Mouse (Mus musculus): ENCODE data around the gene Sept10. TPM values are rescaled to one million over a fixed set of nuclear protein-coding genes. Genes with fewer than 3 reads are reported as not detected.
A peak's percentile ranks its signal among the peaks of the same experiment; 100 is the strongest.

Sept10 gene
- polyA plus RNA-seq, 1 experiment from 2014 or later, result 56.5 TPM

GRCm38 (mm10) chr10:59241141-59241541 lies 19.5 kb upstream of the Sept10 start:
- ATAC-seq (ENCODE audit: insufficient number of reproducible peaks, low FRiP score, low TSS enrichment, low read depth) (no peak), DNase-seq (ENCODE audit: low spot score) (no peak)
- H3K36me3 ChIP-seq (ENCODE audit: control insufficient read depth, insufficient read depth, low read length), result no peaks in the 10 kb centered on the region
- 69% methylated on average over 3 of the region's 3 CpGs for WGBS
- H3K4me2 ChIP-seq (ENCODE audit: low read depth, severe bottlenecking), result no peak overlapping the region
- no peak overlapping the region for H3K4me3 ChIP-seq (ENCODE audit: low read depth, low read length)
- no peak overlapping the region for H3K27ac ChIP-seq (replicated peaks; ENCODE audit: low read depth, low read length)
- no peaks in the 10 kb centered on the region for H3K9me3 ChIP-seq (ENCODE audit: control insufficient read depth, low read length)
- no peak overlapping the region for H3K9ac ChIP-seq (ENCODE audit: low read length)
- no peaks in the 10 kb centered on the region for H3K4me1 ChIP-seq (ENCODE audit: control insufficient read depth, insufficient read depth, low read length)
- H3K27me3 ChIP-seq (ENCODE audit: control insufficient read depth, insufficient read depth, low read length), result no peaks in the 10 kb centered on the region

- no peaks in the 10 kb centered on the region for H3K36me3 ChIP-seq (ENCODE audit: control insufficient read depth, insufficient read depth, low read length)
- no peaks in the 10 kb centered on the region for H3K27me3 ChIP-seq (ENCODE audit: control insufficient read depth, insufficient read depth, low read length)
- WGBS, result 45% methylated on average over 3 of the region's 3 CpGs
- H3K27ac ChIP-seq (replicated peaks; ENCODE audit: low read depth, low read length), result no peak overlapping the region
- H3K9ac ChIP-seq (ENCODE audit: low read length), result no peak overlapping the region
- H3K4me2 ChIP-seq (ENCODE audit: low read depth, severe bottlenecking), result no peak overlapping the region
- no peak for ATAC-seq (ENCODE audit: insufficient number of reproducible peaks, low FRiP score, low TSS enrichment, low read depth)
- no peaks in the 10 kb centered on the region for H3K4me1 ChIP-seq (ENCODE audit: control insufficient read depth, insufficient read depth, low read length)
- DNase-seq (ENCODE audit: low spot score), result no peak
- H3K4me3 ChIP-seq (ENCODE audit: low read depth, low read length), result no peak overlapping the region
- no peaks in the 10 kb centered on the region for H3K9me3 ChIP-seq (ENCODE audit: control insufficient read depth, low read length)
These were observed 16.1 kb upstream of the Sept10 start for GRCm38 (mm10) chr10:59237757-59238156.

- Histone ChIP-seq H3K4me2 (ENCODE audit: low read depth, severe bottlenecking) (no peak overlapping the region), H3K4me1 (ENCODE audit: control insufficient read depth, insufficient read depth, low read length) (no peaks in the 10 kb centered on the region), H3K36me3 (ENCODE audit: control insufficient read depth, insufficient read depth, low read length) (no peaks in the 10 kb centered on the region), H3K4me3 (ENCODE audit: low read depth, low read length) (no peak overlapping the region), H3K9ac (ENCODE audit: low read length) (no peak overlapping the region), H3K9me3 (ENCODE audit: control insufficient read depth, low read length) (no peaks in the 10 kb centered on the region), H3K27me3 (ENCODE audit: control insufficient read depth, insufficient read depth, low read length) (no peaks in the 10 kb centered on the region), H3K27ac (replicated peaks; ENCODE audit: low read depth, low read length) (no peak overlapping the region)
- DNase-seq (ENCODE audit: low spot score) (no peak), ATAC-seq (ENCODE audit: insufficient number of reproducible peaks, low FRiP score, low TSS enrichment, low read depth) (no peak)
- WGBS, result 85% methylated on average over 6 of the region's 6 CpGs
These were observed 14.8 kb upstream of the Sept10 start for GRCm38 (mm10) chr10:59236486-59236885.

GRCm38 (mm10) chr10:59235847-59236246 lies 14.2 kb upstream of the Sept10 start:
- no peaks in the 10 kb centered on the region for H3K27me3 ChIP-seq (ENCODE audit: control insufficient read depth, insufficient read depth, low read length)
- H3K27ac ChIP-seq (replicated peaks; ENCODE audit: low read depth, low read length), result no peak overlapping the region
- no peaks in the 10 kb centered on the region for H3K36me3 ChIP-seq (ENCODE audit: control insufficient read depth, insufficient read depth, low read length)
- H3K4me1 ChIP-seq (ENCODE audit: control insufficient read depth, insufficient read depth, low read length), result no peaks in the 10 kb centered on the region
- no peak overlapping the region for H3K9ac ChIP-seq (ENCODE audit: low read length)
- no peak overlapping the region for H3K4me3 ChIP-seq (ENCODE audit: low read depth, low read length)
- DNase-seq (ENCODE audit: low spot score) (no peak), ATAC-seq (ENCODE audit: insufficient number of reproducible peaks, low FRiP score, low TSS enrichment, low read depth) (no peak)
- H3K9me3 ChIP-seq (ENCODE audit: control insufficient read depth, low read length), result no peaks in the 10 kb centered on the region
- WGBS, result 44% methylated on average over 4 of the region's 4 CpGs
- H3K4me2 ChIP-seq (ENCODE audit: low read depth, severe bottlenecking), result no peak overlapping the region

GRCm38 (mm10) chr10:59235227-59235626 lies 13.6 kb upstream of the Sept10 start:
- H3K4me1 ChIP-seq (ENCODE audit: control insufficient read depth, insufficient read depth, low read length), result no peaks in the 10 kb centered on the region
- H3K27ac ChIP-seq (replicated peaks; ENCODE audit: low read depth, low read length), result no peak overlapping the region
- no peak for DNase-seq (ENCODE audit: low spot score)
- H3K4me2 ChIP-seq (ENCODE audit: low read depth, severe bottlenecking), result no peak overlapping the region
- no peak overlapping the region for H3K4me3 ChIP-seq (ENCODE audit: low read depth, low read length)
- H3K27me3 ChIP-seq (ENCODE audit: control insufficient read depth, insufficient read depth, low read length), result no peaks in the 10 kb centered on the region
- no peak overlapping the region for H3K9ac ChIP-seq (ENCODE audit: low read length)
- no peaks in the 10 kb centered on the region for H3K36me3 ChIP-seq (ENCODE audit: control insufficient read depth, insufficient read depth, low read length)
- no peak for ATAC-seq (ENCODE audit: insufficient number of reproducible peaks, low FRiP score, low TSS enrichment, low read depth)
- 91% methylated on average over 2 of the region's 2 CpGs for WGBS
- no peaks in the 10 kb centered on the region for H3K9me3 ChIP-seq (ENCODE audit: control insufficient read depth, low read length)

GRCm38 (mm10) chr10:59229205-59229820 lies 7.7 kb upstream of the Sept10 start:
- Histone ChIP-seq H3K27ac (replicated peaks; ENCODE audit: low read depth, low read length) (no peak overlapping the region), H3K9me3 (ENCODE audit: control insufficient read depth, low read length) (no peaks in the 10 kb centered on the region), H3K4me3 (ENCODE audit: low read depth, low read length) (no peak overlapping the region), H3K27me3 (ENCODE audit: control insufficient read depth, insufficient read depth, low read length) (no peaks in the 10 kb centered on the region), H3K9ac (ENCODE audit: low read length) (no peak overlapping the region), H3K4me2 (ENCODE audit: low read depth, severe bottlenecking) (no peak overlapping the region), H3K4me1 (ENCODE audit: control insufficient read depth, insufficient read depth, low read length) (no peaks in the 10 kb centered on the region), H3K36me3 (ENCODE audit: control insufficient read depth, insufficient read depth, low read length) (no peaks in the 10 kb centered on the region)
- DNase-seq (ENCODE audit: low spot score) (no peak), ATAC-seq (ENCODE audit: insufficient number of reproducible peaks, low FRiP score, low TSS enrichment, low read depth) (no peak)
- 84% methylated on average over 4 of the region's 4 CpGs for WGBS

- no peak for DNase-seq (ENCODE audit: low spot score)
- 88% methylated on average over 2 of the region's 2 CpGs for WGBS
- no peak overlapping the region for H3K4me3 ChIP-seq (ENCODE audit: low read depth, low read length)
- no peak overlapping the region for H3K27ac ChIP-seq (replicated peaks; ENCODE audit: low read depth, low read length)
- H3K4me2 ChIP-seq (ENCODE audit: low read depth, severe bottlenecking), result no peak overlapping the region
- no peaks in the 10 kb centered on the region for H3K27me3 ChIP-seq (ENCODE audit: control insufficient read depth, insufficient read depth, low read length)
- H3K9me3 ChIP-seq (ENCODE audit: control insufficient read depth, low read length), result no peaks in the 10 kb centered on the region
- no peak for ATAC-seq (ENCODE audit: insufficient number of reproducible peaks, low FRiP score, low TSS enrichment, low read depth)
- H3K9ac ChIP-seq (ENCODE audit: low read length), result no peak overlapping the region
- H3K36me3 ChIP-seq (ENCODE audit: control insufficient read depth, insufficient read depth, low read length), result no peaks in the 10 kb centered on the region
- H3K4me1 ChIP-seq (ENCODE audit: control insufficient read depth, insufficient read depth, low read length), result no peaks in the 10 kb centered on the region
These were observed 3.5 kb upstream of the Sept10 start for GRCm38 (mm10) chr10:59225137-59225536.

GRCm38 (mm10) chr10:59223890-59224289 lies 2.2 kb upstream of the Sept10 start:
- Histone ChIP-seq H3K36me3 (ENCODE audit: control insufficient read depth, insufficient read depth, low read length) (no peaks in the 10 kb centered on the region), H3K27ac (replicated peaks; ENCODE audit: low read depth, low read length) (no peak overlapping the region), H3K9me3 (ENCODE audit: control insufficient read depth, low read length) (no peaks in the 10 kb centered on the region), H3K4me3 (ENCODE audit: low read depth, low read length) (no peak overlapping the region), H3K9ac (ENCODE audit: low read length) (no peak overlapping the region), H3K4me1 (ENCODE audit: control insufficient read depth, insufficient read depth, low read length) (no peaks in the 10 kb centered on the region), H3K27me3 (ENCODE audit: control insufficient read depth, insufficient read depth, low read length) (no peaks in the 10 kb centered on the region), H3K4me2 (ENCODE audit: low read depth, severe bottlenecking) (peak overlapping the region; percentile 95; the same call in 1 of the 2 replicates)
- ATAC-seq (ENCODE audit: insufficient number of reproducible peaks, low FRiP score, low TSS enrichment, low read depth) (no peak), DNase-seq (ENCODE audit: low spot score) (no peak)
- 63% methylated on average over 4 of the region's 4 CpGs for WGBS

- Histone ChIP-seq H3K9ac (ENCODE audit: low read length) (peak overlapping the region; percentile 12; the same call in 1 of the 2 replicates), H3K4me3 (ENCODE audit: low read depth, low read length) (peak overlapping the region; percentile 83), H3K27ac (replicated peaks; ENCODE audit: low read depth, low read length) (no peak overlapping the region), H3K4me2 (ENCODE audit: low read depth, severe bottlenecking) (peak overlapping the region; percentile 95), H3K9me3 (ENCODE audit: control insufficient read depth, low read length) (no peaks in the 10 kb centered on the region), H3K27me3 (ENCODE audit: control insufficient read depth, insufficient read depth, low read length) (no peaks in the 10 kb centered on the region), H3K36me3 (ENCODE audit: control insufficient read depth, insufficient read depth, low read length) (no peaks in the 10 kb centered on the region), H3K4me1 (ENCODE audit: control insufficient read depth, insufficient read depth, low read length) (no peaks in the 10 kb centered on the region)
- WGBS, result 33% methylated on average over 14 of the region's 14 CpGs
- no peak for ATAC-seq (ENCODE audit: insufficient number of reproducible peaks, low FRiP score, low TSS enrichment, low read depth)
- peak; percentile 24 for DNase-seq (ENCODE audit: low spot score)
These were observed 1.7 kb upstream of the Sept10 start for GRCm38 (mm10) chr10:59223301-59223700.

Measured in limb, embryonic 11.5 days (tissue).